Mouse (Mus musculus) right cerebral cortex, postnatal 10 days (tissue): Measurements from ENCODE around the gene Gm20918.
"Not testable (repeated sequence)": the region's sequence is repeated elsewhere in the genome, so short reads cannot be mapped to it uniquely, and the experiment has no call there.

ENCODE experiments used
- DNase-seq, 2 experiments: peaks; one replicate each; pipeline ENCODE4 v3.0.0; 2021; ENCODE audit warnings: low spot score in 2 of 2

Gm20918 gene

DNA sequence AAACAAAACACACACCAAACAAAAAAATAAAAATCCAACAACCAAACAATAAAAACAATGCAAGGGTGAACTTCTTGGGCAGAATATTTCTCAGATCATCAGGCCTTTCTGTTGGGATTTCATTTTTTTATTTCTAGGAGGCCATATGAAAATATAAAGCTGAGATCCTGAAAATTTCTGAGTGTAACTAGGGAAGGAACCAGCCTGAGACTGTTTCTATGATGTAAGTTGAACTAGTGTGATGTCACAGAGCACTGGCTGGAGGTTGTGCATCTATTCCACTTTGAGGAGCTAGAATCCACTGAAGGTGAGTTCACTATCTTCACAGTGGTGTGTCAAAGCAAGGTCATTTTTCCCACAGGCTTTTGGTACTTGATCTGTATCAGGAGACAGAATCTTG, at the start of gene Gm20918:
Gene Gm20918 (plus strand): TSS at position 301 of the 400 bp plus-strand sequence.
- not testable (repeated sequence) for DNase-seq
